Mouse (Mus musculus): ENCODE measurements around the gene Grm8.
A peak's percentile ranks its signal among the peaks of the same experiment; 100 is the strongest.
"Not testable (repeated sequence)": the region's sequence is repeated elsewhere in the genome, so short reads cannot be mapped to it uniquely, and the experiment has no call there.

The Grm8 gene

GRCm38 (mm10) chr6:27849644-27850043 lies 285.3 kb downstream of the Grm8 start:
- DNase-seq (ENCODE audit: low spot score), result no peak

GRCm38 (mm10) chr6:27836159-27836558 lies 298.8 kb downstream of the Grm8 start:
- no peak for DNase-seq (ENCODE audit: low spot score)

GRCm38 (mm10) chr6:27819735-27820134 lies 315.2 kb downstream of the Grm8 start:
- not testable (repeated sequence) for DNase-seq (ENCODE audit: low spot score)

- DNase-seq (ENCODE audit: low spot score), result no peak
These were observed 322.2 kb downstream of the Grm8 start for GRCm38 (mm10) chr6:27812789-27813188.

GRCm38 (mm10) chr6:27809996-27810395 lies 325.0 kb downstream of the Grm8 start:
- no peak for DNase-seq (ENCODE audit: low spot score)

- no peak for DNase-seq (ENCODE audit: low spot score)
These were observed 328.2 kb downstream of the Grm8 start for GRCm38 (mm10) chr6:27806741-27807140.

GRCm38 (mm10) chr6:27800881-27801572 lies 334.0 kb downstream of the Grm8 start:
- DNase-seq (ENCODE audit: low spot score), result no peak

- no peak for DNase-seq (ENCODE audit: low spot score)
These were observed 336.2 kb downstream of the Grm8 start for GRCm38 (mm10) chr6:27798735-27799134.

GRCm38 (mm10) chr6:27789566-27789965 lies 345.4 kb downstream of the Grm8 start:
- no peak for DNase-seq (ENCODE audit: low spot score)

GRCm38 (mm10) chr6:27789151-27789550 lies 345.8 kb downstream of the Grm8 start:
- DNase-seq (ENCODE audit: low spot score), result peak; percentile 21

GRCm38 (mm10) chr6:27782251-27782650 lies 352.7 kb downstream of the Grm8 start:
- DNase-seq (ENCODE audit: low spot score), result no peak

- no peak for DNase-seq (ENCODE audit: low spot score)
These were observed 353.6 kb downstream of the Grm8 start for GRCm38 (mm10) chr6:27781371-27781770.

GRCm38 (mm10) chr6:27775646-27776271 lies 359.2 kb downstream of the Grm8 start:
- no peak for DNase-seq (ENCODE audit: low spot score)

GRCm38 (mm10) chr6:27762061-27762460 lies 372.9 kb downstream of the Grm8 start:
- peak; percentile 15 for DNase-seq (ENCODE audit: low spot score)

- DNase-seq (ENCODE audit: low spot score), result no peak
These were observed 381.6 kb downstream of the Grm8 start for GRCm38 (mm10) chr6:27753290-27753829.

GRCm38 (mm10) chr6:27746493-27746892 lies 388.5 kb downstream of the Grm8 start:
- no peak for DNase-seq (ENCODE audit: low spot score)

- no peak for DNase-seq (ENCODE audit: low spot score)
These were observed 389.1 kb downstream of the Grm8 start for GRCm38 (mm10) chr6:27745693-27746451.

- peak; percentile 20 for DNase-seq (ENCODE audit: low spot score)
These were observed 445.6 kb downstream of the Grm8 start for GRCm38 (mm10) chr6:27689382-27689781.

- no peak for DNase-seq (ENCODE audit: low spot score)
These were observed 473.1 kb downstream of the Grm8 start for GRCm38 (mm10) chr6:27661747-27662435.

- peak; percentile 49 for DNase-seq (ENCODE audit: low spot score)
These were observed 477.5 kb downstream of the Grm8 start for GRCm38 (mm10) chr6:27657520-27657919.

GRCm38 (mm10) chr6:27646503-27646902 lies 488.5 kb downstream of the Grm8 start:
- DNase-seq (ENCODE audit: low spot score), result peak; percentile 28

- DNase-seq (ENCODE audit: low spot score), result no peak
These were observed 489.9 kb downstream of the Grm8 start for GRCm38 (mm10) chr6:27645054-27645453.

All from layer of hippocampus, adult 11-12 months (tissue).